Mouse (Mus musculus): ENCODE measurements around the gene Slc52a3.

The Slc52a3 gene

DNA sequence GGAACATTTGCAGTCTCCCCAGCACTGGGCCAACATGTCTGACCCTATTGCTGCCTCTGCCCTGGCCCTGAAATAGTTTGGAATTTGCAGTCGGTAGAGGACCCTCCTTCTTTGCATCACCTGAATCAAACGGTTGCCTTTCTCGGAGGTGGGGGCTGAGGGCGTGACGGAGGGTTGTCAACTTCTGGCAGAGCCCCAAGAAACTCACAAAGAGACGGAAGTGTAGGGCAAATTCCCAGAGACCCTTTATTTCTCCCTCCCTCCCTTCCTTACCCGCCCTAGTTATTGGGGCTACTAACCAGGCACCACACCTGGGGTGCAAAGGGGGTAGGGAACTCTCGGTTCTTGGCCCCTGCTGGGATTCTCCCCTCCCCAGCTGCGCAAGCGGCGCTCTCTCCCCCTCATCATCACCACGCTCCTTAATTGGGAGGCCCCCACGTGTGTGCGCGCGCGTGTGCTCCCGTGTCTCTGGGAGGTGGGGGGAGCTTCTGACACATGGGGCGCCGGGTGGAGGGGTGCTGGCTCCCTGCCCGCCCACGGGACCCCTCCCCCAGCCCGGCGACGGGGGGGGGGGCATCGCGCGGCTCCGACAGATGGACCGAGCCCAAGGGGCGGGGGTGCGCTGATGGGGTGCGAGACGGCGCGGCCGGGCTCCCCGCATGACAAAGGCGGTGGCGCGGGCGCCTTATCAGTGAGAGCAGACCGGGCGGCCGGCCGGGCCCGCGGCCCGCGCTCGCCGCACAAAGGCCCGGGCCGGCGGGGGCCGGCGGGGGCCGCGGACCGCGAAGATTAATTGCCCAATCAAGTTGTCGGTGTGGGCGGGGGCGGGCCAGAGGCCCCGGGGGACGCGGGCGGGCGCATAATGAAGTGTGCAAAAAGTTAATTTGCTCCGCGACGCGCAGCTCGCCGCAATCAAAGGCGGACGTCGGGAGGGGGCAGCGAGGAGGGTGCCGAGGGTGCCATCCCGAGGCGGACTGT, 52.0 kb downstream of the Slc52a3 start:
- DNase-seq (ENCODE audit: low read depth, low spot score) = no peak

DNA sequence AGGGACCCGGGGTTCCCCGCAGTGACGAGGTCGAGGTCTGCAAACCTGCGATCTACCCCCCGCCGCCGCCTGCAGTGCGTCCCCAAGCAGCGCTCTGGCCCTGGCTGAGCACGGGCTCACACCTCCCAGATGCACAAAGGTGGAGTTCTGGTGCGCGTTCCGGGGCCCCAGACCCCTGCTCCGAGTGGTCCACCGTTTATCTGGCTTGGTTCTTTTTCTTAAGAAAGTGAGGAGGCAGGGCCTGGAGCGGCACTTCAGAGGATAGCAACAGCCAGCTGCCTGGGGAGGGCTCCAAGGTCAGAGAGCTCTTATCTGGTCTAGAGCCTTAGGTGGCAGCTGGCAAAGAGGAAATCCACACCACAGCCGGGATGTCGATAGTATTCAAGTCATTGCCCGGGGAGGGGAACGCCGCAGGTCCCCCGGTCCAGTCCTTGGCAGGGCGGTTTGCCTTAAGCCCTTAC, 52.7 kb downstream of the Slc52a3 start:
- no peak for DNase-seq (ENCODE audit: low read depth, low spot score)

GRCm38 (mm10) chr2:152049611-152050270, 53.4 kb downstream of the Slc52a3 start:
- DNase-seq (ENCODE audit: low read depth, low spot score) = no peak

GRCm38 (mm10) chr2:152050316-152050715, 54.0 kb downstream of the Slc52a3 start:
- DNase-seq (ENCODE audit: low read depth, low spot score) = no peak

GRCm38 (mm10) chr2:152051985-152052384, 55.7 kb downstream of the Slc52a3 start:
- no peak for DNase-seq (ENCODE audit: low read depth, low spot score)

GRCm38 (mm10) chr2:152055406-152055805, 59.1 kb downstream of the Slc52a3 start:
- no peak for DNase-seq (ENCODE audit: low read depth, low spot score)

GRCm38 (mm10) chr2:152056368-152057251, 60.3 kb downstream of the Slc52a3 start:
- no peak for DNase-seq (ENCODE audit: low read depth, low spot score)

- DNase-seq (ENCODE audit: low read depth, low spot score) = no peak
Measured at GRCm38 (mm10) chr2:152057252-152057563, 60.9 kb downstream of the Slc52a3 start.
